Mouse (Mus musculus) embryonic fibroblast, embryonic 13.5 days (primary cell): Measurements from ENCODE around the gene Pard3b. TPM values are rescaled to one million over a fixed set of nuclear protein-coding genes. Genes with fewer than 3 reads are reported as not detected.

Experiments used
- H3K27ac ChIP-seq: 2 replicates; pipeline ENCODE4 v1.5.1; 2012; ENCODE audit warnings: low read length, control low read depth, inconsistent platforms; ENCODE audit not compliant: insufficient read depth
- H3K4me1 ChIP-seq: 2 replicates; pipeline ENCODE4 v1.6.1; 2011; ENCODE audit warnings: low read length; ENCODE audit not compliant: control insufficient read depth, insufficient read depth
- H3K4me3 ChIP-seq: 2 replicates; pipeline ENCODE4 v1.5.1; 2011; ENCODE audit warnings: mild to moderate bottlenecking, control low read depth, low read length; ENCODE audit not compliant: insufficient read depth
- CTCF ChIP-seq: IDR thresholded peaks from 2 replicates; pipeline ENCODE4 v1.5.1; 2011; ENCODE audit warnings: mild to moderate bottlenecking, control low read depth, low read length, moderate library complexity, borderline replicate concordance; ENCODE audit not compliant: insufficient read depth
- POLR2A ChIP-seq: IDR thresholded peaks from 2 replicates; pipeline ENCODE4 v1.6.1; 2011; ENCODE audit warnings: low read depth, mild to moderate bottlenecking, control low read depth, low read length, moderate library complexity
- polyA plus RNA-seq: library from polyadenylated mRNA; stranded (reverse); fragments of >200 nt; gene quantifications from 2 replicates; pipeline ENCODE4 v1.2.4, GENCODE M21; 2011; ENCODE audit warnings: low read depth; ENCODE audit not compliant: missing spikeins, insufficient read length

Pard3b gene
- polyA plus RNA-seq, 1 experiment = 6.9 TPM

GRCm38 (mm10) chr1:62631511-62632305, 993.1 kb downstream of the Pard3b start:
- Histone ChIP-seq H3K27ac (peak overlapping the region; percentile 19; the same call in 1 of the 2 replicates), H3K4me3 (no peak overlapping the region), H3K4me1 (no peaks in the 10 kb centered on the region)
- TF ChIP-seq POLR2A (no peak), CTCF (no peak)

DNA sequence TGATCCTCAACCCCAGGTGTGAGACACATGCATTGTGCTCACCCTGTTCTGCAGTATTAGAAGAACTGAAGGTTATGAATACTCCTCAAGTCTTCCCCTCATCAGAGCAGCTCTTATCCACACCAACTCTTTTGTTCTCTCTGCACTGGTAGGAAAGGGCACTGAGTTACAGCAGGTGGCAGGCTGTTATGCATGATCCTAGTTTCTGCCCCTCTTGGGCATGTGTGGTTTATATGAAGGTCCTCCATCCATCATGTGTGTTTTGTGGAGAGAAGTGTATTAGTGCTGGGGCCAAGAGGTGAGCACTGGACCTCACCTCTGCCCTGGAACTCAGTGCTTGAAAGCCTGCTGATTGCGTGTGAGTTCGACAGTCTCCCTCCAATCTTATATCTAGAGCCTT, 994.3 kb downstream of the Pard3b start:
- TF ChIP-seq CTCF (no peak), POLR2A (no peak)
- no peaks in the 10 kb centered on the region for H3K4me1 ChIP-seq
- no peak overlapping the region for H3K27ac ChIP-seq

GRCm38 (mm10) chr1:62635203-62635602, 996.6 kb downstream of the Pard3b start:
- H3K4me1 ChIP-seq = no peaks in the 10 kb centered on the region
- H3K27ac ChIP-seq = no peak overlapping the region
- TF ChIP-seq CTCF (no peak), POLR2A (no peak)
- H3K4me3 ChIP-seq = no peak overlapping the region

More for the DNA sequence above, 994.3 kb downstream of the Pard3b start:
- no peak overlapping the region for H3K4me3 ChIP-seq

GRCm38 (mm10) chr1:62636906-62637673, 998.5 kb downstream of the Pard3b start:
- H3K4me1 ChIP-seq = no peaks in the 10 kb centered on the region
- no peak overlapping the region for H3K27ac ChIP-seq

GRCm38 (mm10) chr1:62639012-62639411, 1000.4 kb downstream of the Pard3b start:
- no peaks in the 10 kb centered on the region for H3K4me1 ChIP-seq
- H3K27ac ChIP-seq = no peak overlapping the region
- TF ChIP-seq CTCF (no peak), POLR2A (no peak)
- H3K4me3 ChIP-seq = no peak overlapping the region

More at GRCm38 (mm10) chr1:62636906-62637673, 998.5 kb downstream of the Pard3b start:
- no peak overlapping the region for H3K4me3 ChIP-seq
- no peak for TF ChIP-seq CTCF
- no peak for TF ChIP-seq POLR2A

GRCm38 (mm10) chr1:62639440-62639839, 1000.8 kb downstream of the Pard3b start:
- Histone ChIP-seq H3K27ac (no peak overlapping the region), H3K4me1 (peaks cover 2% of the 10 kb centered on the region; the same call in 1 of the 2 replicates), H3K4me3 (no peak overlapping the region)
- no peak for TF ChIP-seq POLR2A
- TF ChIP-seq CTCF = no peak

DNA sequence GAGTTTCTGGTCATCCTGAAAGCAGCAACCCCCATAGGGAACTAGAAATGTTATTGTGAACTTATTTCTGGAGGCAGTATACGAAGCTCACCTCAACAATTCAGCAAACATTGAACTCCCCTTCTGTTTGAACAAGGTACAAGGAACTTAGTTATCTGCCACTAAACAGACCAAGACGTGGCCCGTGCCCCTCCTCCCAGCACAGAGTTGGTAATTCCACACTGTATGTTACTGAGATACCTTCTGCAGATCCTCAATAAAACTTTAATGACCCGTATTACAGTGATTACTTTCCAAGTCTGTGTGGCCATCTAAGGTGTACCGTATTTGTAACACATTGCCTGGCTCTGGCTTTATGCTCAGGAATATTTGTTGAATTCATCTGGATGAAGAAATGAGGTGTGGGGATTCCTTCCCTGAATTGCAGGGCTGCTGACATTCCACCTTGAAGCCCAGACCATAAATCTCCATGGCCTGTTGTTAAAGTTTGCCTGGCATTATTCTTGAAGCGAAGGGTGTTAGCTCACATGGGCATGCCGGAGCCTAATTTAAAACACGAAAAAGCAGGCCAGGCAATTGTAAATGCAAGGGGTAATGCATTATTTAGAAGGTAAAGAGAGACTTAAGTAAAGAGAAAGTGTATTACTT, 1006.1 kb downstream of the Pard3b start:
- Histone ChIP-seq H3K27ac (no peak overlapping the region), H3K4me3 (no peak overlapping the region)
- TF ChIP-seq POLR2A = no peak

GRCm38 (mm10) chr1:62646812-62647211, 1008.2 kb downstream of the Pard3b start:
- Histone ChIP-seq H3K4me1 (peaks cover 2% of the 10 kb centered on the region; the same call in 1 of the 2 replicates), H3K27ac (no peak overlapping the region), H3K4me3 (no peak overlapping the region)
- TF ChIP-seq POLR2A (no peak), CTCF (no peak)

More for the DNA sequence above, 1006.1 kb downstream of the Pard3b start:
- peaks cover 2% of the 10 kb centered on the region; the same call in 1 of the 2 replicates for H3K4me1 ChIP-seq

GRCm38 (mm10) chr1:62648116-62648515, 1009.5 kb downstream of the Pard3b start:
- Histone ChIP-seq H3K4me1 (peaks cover 2% of the 10 kb centered on the region; the same call in 1 of the 2 replicates), H3K27ac (no peak overlapping the region), H3K4me3 (no peak overlapping the region)
- TF ChIP-seq CTCF = no peak
- TF ChIP-seq POLR2A = no peak
